Mouse (Mus musculus): ENCODE measurements around the gene Dmxl2. TPM values are rescaled to one million over a fixed set of nuclear protein-coding genes. Genes with fewer than 3 reads are reported as not detected.
A peak's percentile ranks its signal among the peaks of the same experiment; 100 is the strongest.

Dmxl2 gene
- 2.8 and 3.3 TPM in 2 replicates for polyA plus RNA-seq (2012; ENCODE audit: insufficient read depth, insufficient read length, missing spikeins)

GRCm38 (mm10) chr9:54501453-54502110 lies at the start of gene Dmxl2:
Gene Dmxl2, minus strand, starts transcription at chr9:54501626.
- Histone ChIP-seq H3K4me1 (ENCODE audit: control insufficient read depth, insufficient read depth, insufficient read length, low read length) (no peaks in the 10 kb centered on the region), H3K4me3 (ENCODE audit: insufficient read depth, low read depth, low read length) (peak within 1 kb of the TSS; percentile 78), H3K27ac (replicated peaks; ENCODE audit: low read depth, low read length) (no peak within 1 kb of the TSS; the same call in 1 of the 2 replicates)

GRCm38 (mm10) chr9:54549433-54549832 lies 48.0 kb upstream of the Dmxl2 start:
- Histone ChIP-seq H3K4me3 (ENCODE audit: insufficient read depth, low read depth, low read length) (no peak overlapping the region), H3K4me1 (ENCODE audit: control insufficient read depth, insufficient read depth, insufficient read length, low read length) (peaks cover 8% of the 10 kb centered on the region), H3K27ac (replicated peaks; ENCODE audit: low read depth, low read length) (no peak overlapping the region; the same call in 1 of the 2 replicates)

- H3K27ac ChIP-seq (replicated peaks; ENCODE audit: low read depth, low read length): no peak overlapping the region
- no peak overlapping the region for H3K4me3 ChIP-seq (ENCODE audit: insufficient read depth, low read depth, low read length)
Measured at GRCm38 (mm10) chr9:54547536-54547935, 46.1 kb upstream of the Dmxl2 start.

GRCm38 (mm10) chr9:54544954-54545315 lies 43.5 kb upstream of the Dmxl2 start:
- Histone ChIP-seq H3K27ac (replicated peaks; ENCODE audit: low read depth, low read length) (no peak overlapping the region), H3K4me3 (ENCODE audit: insufficient read depth, low read depth, low read length) (no peak overlapping the region), H3K4me1 (ENCODE audit: control insufficient read depth, insufficient read depth, insufficient read length, low read length) (peaks cover 5% of the 10 kb centered on the region; the same call in 1 of the 2 replicates)

More at GRCm38 (mm10) chr9:54547536-54547935, 46.1 kb upstream of the Dmxl2 start:
- H3K4me1 ChIP-seq (ENCODE audit: control insufficient read depth, insufficient read depth, insufficient read length, low read length): peaks cover 8% of the 10 kb centered on the region

- H3K27ac ChIP-seq (replicated peaks; ENCODE audit: low read depth, low read length): no peak overlapping the region
- no peak overlapping the region for H3K4me3 ChIP-seq (ENCODE audit: insufficient read depth, low read depth, low read length)
- H3K4me1 ChIP-seq (ENCODE audit: control insufficient read depth, insufficient read depth, insufficient read length, low read length): no peaks in the 10 kb centered on the region
Measured at GRCm38 (mm10) chr9:54544212-54544953, 43.0 kb upstream of the Dmxl2 start.

- Histone ChIP-seq H3K4me3 (ENCODE audit: insufficient read depth, low read depth, low read length) (no peak overlapping the region), H3K4me1 (ENCODE audit: control insufficient read depth, insufficient read depth, insufficient read length, low read length) (no peaks in the 10 kb centered on the region), H3K27ac (replicated peaks; ENCODE audit: low read depth, low read length) (no peak overlapping the region)
Measured at GRCm38 (mm10) chr9:54540801-54541200, 39.4 kb upstream of the Dmxl2 start.

GRCm38 (mm10) chr9:54538684-54539083 lies 37.3 kb upstream of the Dmxl2 start, which contains the start of gene Sh2d7:
Gene Sh2d7, plus strand, starts transcription at chr9:54538984.
- H3K4me1 ChIP-seq (ENCODE audit: control insufficient read depth, insufficient read depth, insufficient read length, low read length): no peaks in the 10 kb centered on the region
- no peak within 1 kb of the TSS for H3K27ac ChIP-seq (replicated peaks; ENCODE audit: low read depth, low read length)
- no peak within 1 kb of the TSS for H3K4me3 ChIP-seq (ENCODE audit: insufficient read depth, low read depth, low read length)

GRCm38 (mm10) chr9:54538244-54538643 lies 36.8 kb upstream of the Dmxl2 start:
- H3K4me3 ChIP-seq (ENCODE audit: insufficient read depth, low read depth, low read length): no peak overlapping the region
- no peaks in the 10 kb centered on the region for H3K4me1 ChIP-seq (ENCODE audit: control insufficient read depth, insufficient read depth, insufficient read length, low read length)
- no peak overlapping the region for H3K27ac ChIP-seq (replicated peaks; ENCODE audit: low read depth, low read length)

GRCm38 (mm10) chr9:54537480-54537879 lies 36.1 kb upstream of the Dmxl2 start:
- Histone ChIP-seq H3K4me1 (ENCODE audit: control insufficient read depth, insufficient read depth, insufficient read length, low read length) (no peaks in the 10 kb centered on the region), H3K27ac (replicated peaks; ENCODE audit: low read depth, low read length) (no peak overlapping the region)

GRCm38 (mm10) chr9:54537030-54537429 lies 35.6 kb upstream of the Dmxl2 start:
- Histone ChIP-seq H3K4me3 (ENCODE audit: insufficient read depth, low read depth, low read length) (no peak overlapping the region), H3K4me1 (ENCODE audit: control insufficient read depth, insufficient read depth, insufficient read length, low read length) (no peaks in the 10 kb centered on the region)

More at GRCm38 (mm10) chr9:54537480-54537879, 36.1 kb upstream of the Dmxl2 start:
- no peak overlapping the region for H3K4me3 ChIP-seq (ENCODE audit: insufficient read depth, low read depth, low read length)

GRCm38 (mm10) chr9:54536236-54536635 lies 34.8 kb upstream of the Dmxl2 start:
- Histone ChIP-seq H3K27ac (replicated peaks; ENCODE audit: low read depth, low read length) (no peak overlapping the region), H3K4me1 (ENCODE audit: control insufficient read depth, insufficient read depth, insufficient read length, low read length) (no peaks in the 10 kb centered on the region), H3K4me3 (ENCODE audit: insufficient read depth, low read depth, low read length) (no peak overlapping the region)

More at GRCm38 (mm10) chr9:54537030-54537429, 35.6 kb upstream of the Dmxl2 start:
- H3K27ac ChIP-seq (replicated peaks; ENCODE audit: low read depth, low read length): no peak overlapping the region

GRCm38 (mm10) chr9:54533975-54534374 lies 32.5 kb upstream of the Dmxl2 start:
- H3K4me3 ChIP-seq (ENCODE audit: insufficient read depth, low read depth, low read length): no peak overlapping the region
- no peak overlapping the region for H3K27ac ChIP-seq (replicated peaks; ENCODE audit: low read depth, low read length)
- H3K4me1 ChIP-seq (ENCODE audit: control insufficient read depth, insufficient read depth, insufficient read length, low read length): no peaks in the 10 kb centered on the region

GRCm38 (mm10) chr9:54532926-54533325 lies 31.5 kb upstream of the Dmxl2 start:
- no peak overlapping the region for H3K4me3 ChIP-seq (ENCODE audit: insufficient read depth, low read depth, low read length)
- H3K4me1 ChIP-seq (ENCODE audit: control insufficient read depth, insufficient read depth, insufficient read length, low read length): no peaks in the 10 kb centered on the region
- no peak overlapping the region for H3K27ac ChIP-seq (replicated peaks; ENCODE audit: low read depth, low read length)

- H3K27ac ChIP-seq (replicated peaks; ENCODE audit: low read depth, low read length): no peak overlapping the region
- no peak overlapping the region for H3K4me3 ChIP-seq (ENCODE audit: insufficient read depth, low read depth, low read length)
- H3K4me1 ChIP-seq (ENCODE audit: control insufficient read depth, insufficient read depth, insufficient read length, low read length): no peaks in the 10 kb centered on the region
Measured at GRCm38 (mm10) chr9:54531421-54531820, 30.0 kb upstream of the Dmxl2 start.

- Histone ChIP-seq H3K4me1 (ENCODE audit: control insufficient read depth, insufficient read depth, insufficient read length, low read length) (no peaks in the 10 kb centered on the region), H3K27ac (replicated peaks; ENCODE audit: low read depth, low read length) (no peak overlapping the region), H3K4me3 (ENCODE audit: insufficient read depth, low read depth, low read length) (no peak overlapping the region)
Measured at GRCm38 (mm10) chr9:54530836-54531235, 29.4 kb upstream of the Dmxl2 start.

All from brown adipose tissue, adult 24 weeks (tissue).